Mouse (Mus musculus) heart, postnatal 10 days (tissue): ENCODE measurements around the gene Vps50. TPM values are rescaled to one million over a fixed set of nuclear protein-coding genes. Genes with fewer than 3 reads are reported as not detected.
"Not testable (repeated sequence)": the region's sequence is repeated elsewhere in the genome, so short reads cannot be mapped to it uniquely, and the experiment has no call there.

Experiments
- DNase-seq, 2 experiments: peaks; one replicate each; pipeline ENCODE4 v3.0.0; 2021
- intact Hi-C: fragments of 180-260 bp; cut with DNase I; formaldehyde crosslinking; loops from one replicate; pipeline ENCODE4 v1.15.1; 2025
- total RNA-seq, 2 experiments: library from RNA; stranded (reverse); gene quantifications; 2 replicates each; pipeline ENCODE4 v1.2.3; 2021

Vps50 gene
- total RNA-seq = 10 to 100 TPM; 18.0 to 18.2 TPM

GRCm38 (mm10) chr6:3498162-3498848, at the start of gene Vps50, which contains the start of gene Hepacam2:
Gene Vps50, plus strand, starts transcription at chr6:3498382.
Gene Hepacam2, minus strand, starts transcription at chr6:3498298.
- DNase-seq = peak; percentile 94
- intact Hi-C loops = loop anchor here (5.0 kb wide), 1 partner anchor 589 kb away; the partner anchor contains the start of gene Bet1

- intact Hi-C loops = no loop called here
- no peak for DNase-seq
Measured at GRCm38 (mm10) chr6:3454421-3454820, 43.8 kb upstream of the Vps50 start.

- intact Hi-C loops = no loop called here
- DNase-seq = no peak
Measured at GRCm38 (mm10) chr6:3455944-3456536, 42.1 kb upstream of the Vps50 start.

GRCm38 (mm10) chr6:3463026-3463425, 35.2 kb upstream of the Vps50 start:
- no peak for DNase-seq
- intact Hi-C loops = no loop called here

GRCm38 (mm10) chr6:3463594-3463993, 34.6 kb upstream of the Vps50 start:
- DNase-seq = no peak
- intact Hi-C loops = no loop called here

- intact Hi-C loops = no loop called here
- no peak for DNase-seq
Measured at GRCm38 (mm10) chr6:3468627-3469026, 29.6 kb upstream of the Vps50 start.

- intact Hi-C loops = no loop called here
- DNase-seq = no peak
Measured at GRCm38 (mm10) chr6:3470706-3471105, 27.5 kb upstream of the Vps50 start.

- no peak for DNase-seq
- intact Hi-C loops = no loop called here
Measured at GRCm38 (mm10) chr6:3476299-3476698, 21.9 kb upstream of the Vps50 start.

GRCm38 (mm10) chr6:3479853-3480252, 18.3 kb upstream of the Vps50 start:
- intact Hi-C loops = no loop called here
- DNase-seq = no peak

GRCm38 (mm10) chr6:3481705-3482104, 16.5 kb upstream of the Vps50 start:
- DNase-seq = no peak
- intact Hi-C loops = no loop called here

- intact Hi-C loops = no loop called here
Measured at GRCm38 (mm10) chr6:3485133-3485532, 13.0 kb upstream of the Vps50 start.

GRCm38 (mm10) chr6:3487355-3487754, 10.8 kb upstream of the Vps50 start:
- no peak for DNase-seq
- intact Hi-C loops = no loop called here

More at GRCm38 (mm10) chr6:3485133-3485532, 13.0 kb upstream of the Vps50 start:
- DNase-seq = no peak

GRCm38 (mm10) chr6:3494285-3494684, 3.9 kb upstream of the Vps50 start:
- DNase-seq = no peak

GRCm38 (mm10) chr6:3496210-3496609, 2.0 kb upstream of the Vps50 start:
- intact Hi-C loops = loop anchor here (5.0 kb wide), 1 partner anchor 591 kb away; the partner anchor contains the start of gene Bet1
- peak; percentile 24 to 66 for DNase-seq

More at GRCm38 (mm10) chr6:3494285-3494684, 3.9 kb upstream of the Vps50 start:
- intact Hi-C loops = no loop called here

GRCm38 (mm10) chr6:3500286-3500685, 2.1 kb downstream of the Vps50 start:
- intact Hi-C loops = no loop called here
- DNase-seq = no peak

- no peak for DNase-seq
- intact Hi-C loops = no loop called here
Measured at GRCm38 (mm10) chr6:3505289-3505688, 7.1 kb downstream of the Vps50 start.

- intact Hi-C loops = no loop called here
- DNase-seq = no peak
Measured at GRCm38 (mm10) chr6:3507078-3507477, 8.9 kb downstream of the Vps50 start.

- DNase-seq, intact Hi-C loops: not testable (repeated sequence)
Measured at GRCm38 (mm10) chr6:3508151-3508550, 10.0 kb downstream of the Vps50 start.

GRCm38 (mm10) chr6:3509782-3510181, 11.6 kb downstream of the Vps50 start:
- peak; percentile 8 to 32 for DNase-seq
- intact Hi-C loops = loop anchor here (2.0 to 10.0 kb wide), 4 partner anchors 113 to 1895 kb away; no protein-coding TSS in a partner anchor

- intact Hi-C loops = loop anchor here (2.0 to 10.0 kb wide), 4 partner anchors 111 to 1894 kb away; no protein-coding TSS in a partner anchor
- no peak for DNase-seq
Measured at GRCm38 (mm10) chr6:3511116-3511515, 12.9 kb downstream of the Vps50 start.

- DNase-seq = no peak
- intact Hi-C loops = loop anchor here (2.0 to 10.0 kb wide), 4 partner anchors 111 to 1893 kb away; no protein-coding TSS in a partner anchor
Measured at GRCm38 (mm10) chr6:3511612-3512011, 13.4 kb downstream of the Vps50 start.

GRCm38 (mm10) chr6:3512611-3513010, 14.4 kb downstream of the Vps50 start:
- intact Hi-C loops = loop anchor here (5.0 to 10.0 kb wide), 3 partner anchors 110 to 1892 kb away; no protein-coding TSS in a partner anchor
- DNase-seq = peak; percentile 5 to 13
